Mouse (Mus musculus): Measurements from ENCODE around the gene Speer3. TPM values are rescaled to one million over a fixed set of nuclear protein-coding genes. Genes with fewer than 3 reads are reported as not detected.
"Not testable (repeated sequence)": the region's sequence is repeated elsewhere in the genome, so short reads cannot be mapped to it uniquely, and the experiment has no call there.

Speer3 gene
- not detected in 2 replicates for polyA plus RNA-seq (2015; fragmentation: Nextera tagmentation; extraction: Ambion mirVana)

- Histone ChIP-seq H3K9ac (ENCODE audit: low read length) (no peak within 1 kb of the TSS), H3K4me3 (ENCODE audit: low read depth, low read length) (no peak within 1 kb of the TSS), H3K4me2 (replicated peaks; ENCODE audit: low read depth) (no peak within 1 kb of the TSS), H3K9me3 (ENCODE audit: control insufficient read depth, low read length) (no peaks in the 10 kb centered on the region), H3K4me1 (replicated peaks; ENCODE audit: control insufficient read depth, insufficient read depth) (no peaks in the 10 kb centered on the region), H3K36me3 (ENCODE audit: control insufficient read depth, insufficient read depth, low read length) (no peaks in the 10 kb centered on the region), H3K27me3 (ENCODE audit: control insufficient read depth, insufficient read depth, low read length) (no peaks in the 10 kb centered on the region), H3K27ac (replicated peaks) (no peak within 1 kb of the TSS)
- no peak for ATAC-seq (ENCODE audit: low FRiP score, low TSS enrichment)
- WGBS, result 89% methylated on average over 1 of the region's 1 CpGs
- no peak for DNase-seq (ENCODE audit: low spot score)
- TF ChIP-seq EP300 (optimal IDR thresholded peaks at IDR 0.05), result no peak
- TF ChIP-seq CTCF (IDR thresholded peaks at IDR 0.05; ENCODE audit: low read depth), result no peak
Observed at GRCm38 (mm10) chr5:13791319-13791718, at the start of gene Speer3. Speer3 (plus strand) TSS chr5:13791619.

DNA sequence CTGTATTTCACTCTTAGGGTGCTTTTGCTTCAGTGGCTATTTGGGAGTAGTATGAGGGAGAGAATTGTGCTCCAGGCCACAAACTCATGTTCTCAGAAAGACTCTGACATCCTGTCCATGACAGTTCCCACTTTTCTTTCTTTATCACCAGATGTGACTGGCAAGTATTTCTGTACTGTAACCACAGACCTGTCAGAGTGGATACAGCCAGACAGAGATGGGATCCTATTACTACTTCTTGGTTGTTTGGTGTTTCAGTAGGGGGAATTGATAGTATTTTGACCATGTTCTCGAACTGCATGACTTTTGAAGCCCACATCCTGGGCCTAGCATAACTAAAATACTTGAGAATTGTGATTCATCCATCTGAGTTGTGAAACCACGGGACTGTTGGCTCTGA lies 19.1 kb downstream of the Speer3 start:
- H3K27ac ChIP-seq (replicated peaks); H3K4me1 ChIP-seq (replicated peaks; ENCODE audit: control insufficient read depth, insufficient read depth); ATAC-seq (ENCODE audit: low FRiP score, low TSS enrichment); H3K9ac ChIP-seq (ENCODE audit: low read length); H3K27me3 ChIP-seq (ENCODE audit: control insufficient read depth, insufficient read depth, low read length); H3K36me3 ChIP-seq (ENCODE audit: control insufficient read depth, insufficient read depth, low read length); H3K4me2 ChIP-seq (replicated peaks; ENCODE audit: low read depth); DNase-seq (ENCODE audit: low spot score); H3K4me3 ChIP-seq (ENCODE audit: low read depth, low read length); H3K9me3 ChIP-seq (ENCODE audit: control insufficient read depth, low read length): not testable (repeated sequence)
- 72% methylated on average over 2 of the region's 2 CpGs for WGBS

GRCm38 (mm10) chr5:13825108-13825507 lies 33.7 kb downstream of the Speer3 start:
- Histone ChIP-seq H3K27me3 (ENCODE audit: control insufficient read depth, insufficient read depth, low read length) (no peaks in the 10 kb centered on the region), H3K4me2 (replicated peaks; ENCODE audit: low read depth) (no peak overlapping the region), H3K9ac (ENCODE audit: low read length) (no peak overlapping the region), H3K36me3 (ENCODE audit: control insufficient read depth, insufficient read depth, low read length) (no peaks in the 10 kb centered on the region), H3K27ac (replicated peaks) (no peak overlapping the region), H3K9me3 (ENCODE audit: control insufficient read depth, low read length) (no peaks in the 10 kb centered on the region), H3K4me1 (replicated peaks; ENCODE audit: control insufficient read depth, insufficient read depth) (no peaks in the 10 kb centered on the region), H3K4me3 (ENCODE audit: low read depth, low read length) (no peak overlapping the region)
- ATAC-seq (ENCODE audit: low FRiP score, low TSS enrichment) (no peak), DNase-seq (ENCODE audit: low spot score) (no peak)
- TF ChIP-seq EP300 (optimal IDR thresholded peaks at IDR 0.05) (no peak), CTCF (IDR thresholded peaks at IDR 0.05; ENCODE audit: low read depth) (no peak)

- no peak for TF ChIP-seq EP300 (optimal IDR thresholded peaks at IDR 0.05)
- no peak for TF ChIP-seq CTCF (IDR thresholded peaks at IDR 0.05; ENCODE audit: low read depth)
- Histone ChIP-seq H3K27ac (replicated peaks) (no peak overlapping the region), H3K36me3 (ENCODE audit: control insufficient read depth, insufficient read depth, low read length) (no peaks in the 10 kb centered on the region), H3K9me3 (ENCODE audit: control insufficient read depth, low read length) (no peaks in the 10 kb centered on the region), H3K9ac (ENCODE audit: low read length) (no peak overlapping the region), H3K27me3 (ENCODE audit: control insufficient read depth, insufficient read depth, low read length) (no peaks in the 10 kb centered on the region), H3K4me3 (ENCODE audit: low read depth, low read length) (no peak overlapping the region), H3K4me1 (replicated peaks; ENCODE audit: control insufficient read depth, insufficient read depth) (no peaks in the 10 kb centered on the region), H3K4me2 (replicated peaks; ENCODE audit: low read depth) (no peak overlapping the region)
- DNase-seq (ENCODE audit: low spot score), result no peak
- no peak for ATAC-seq (ENCODE audit: low FRiP score, low TSS enrichment)
Observed at GRCm38 (mm10) chr5:13826708-13827107, 35.3 kb downstream of the Speer3 start.

GRCm38 (mm10) chr5:13844317-13844716 lies 52.9 kb downstream of the Speer3 start:
- H3K27me3 ChIP-seq (ENCODE audit: control insufficient read depth, insufficient read depth, low read length), result no peaks in the 10 kb centered on the region
- ATAC-seq (ENCODE audit: low FRiP score, low TSS enrichment), result no peak
- H3K9ac ChIP-seq (ENCODE audit: low read length), result no peak overlapping the region
- TF ChIP-seq EP300 (optimal IDR thresholded peaks at IDR 0.05) (no peak), CTCF (IDR thresholded peaks at IDR 0.05; ENCODE audit: low read depth) (no peak)
- no peaks in the 10 kb centered on the region for H3K4me1 ChIP-seq (replicated peaks; ENCODE audit: control insufficient read depth, insufficient read depth)
- H3K36me3 ChIP-seq (ENCODE audit: control insufficient read depth, insufficient read depth, low read length), result no peaks in the 10 kb centered on the region
- no peak overlapping the region for H3K27ac ChIP-seq (replicated peaks)
- no peak overlapping the region for H3K4me3 ChIP-seq (ENCODE audit: low read depth, low read length)
- H3K4me2 ChIP-seq (replicated peaks; ENCODE audit: low read depth), result no peak overlapping the region
- no peak for DNase-seq (ENCODE audit: low spot score)
- H3K9me3 ChIP-seq (ENCODE audit: control insufficient read depth, low read length), result no peaks in the 10 kb centered on the region

Other genes with a start within 250 kb of the Speer3 start
- gene Sema3e, start 233.7 kb downstream of the Speer3 start, polyA plus RNA-seq (2015; fragmentation: Nextera tagmentation; extraction: Ambion mirVana), result 7.3 and 7.8 TPM in 2 replicates

Measured in stomach, postnatal 0 days (tissue).